18 mouse cellular contexts compared by ENCODE assay signal in the genomic region with DNA sequence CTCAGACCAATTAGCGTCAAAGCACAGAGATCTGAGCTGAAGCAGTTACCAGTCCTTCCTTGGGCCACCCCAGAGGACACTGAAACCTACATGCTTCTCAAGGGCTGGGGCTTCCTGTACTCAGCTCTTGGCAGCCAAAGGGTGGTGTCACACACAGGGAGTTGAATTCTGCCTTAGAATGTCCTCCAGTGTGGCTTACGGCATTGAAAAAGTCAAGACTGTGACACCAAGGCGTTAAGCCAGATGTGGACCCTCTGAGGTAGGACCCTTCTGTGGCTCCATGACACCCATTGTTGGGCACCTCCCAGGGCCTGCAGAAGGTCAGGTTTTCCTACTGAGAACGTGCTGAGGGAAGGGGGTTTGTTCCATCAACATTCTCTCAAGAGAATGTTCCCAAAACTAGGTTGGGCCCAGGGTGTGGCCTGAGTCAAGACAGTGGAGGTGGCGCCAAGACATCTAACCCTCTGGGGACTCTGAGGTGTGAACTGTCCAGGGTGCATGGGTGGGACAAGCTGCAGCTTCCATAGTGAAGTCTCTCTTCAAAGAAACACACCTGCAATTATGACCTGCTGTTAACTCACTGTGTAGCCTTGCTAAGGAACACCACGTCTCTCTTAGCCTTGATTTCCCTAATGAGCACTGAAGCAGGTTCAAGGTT. TPM values are rescaled to one million over a fixed set of nuclear protein-coding genes. Genes with fewer than 3 reads are reported as not detected.
DNase-seq lines count a peak whose midpoint lies in the region; ATAC-seq and TF ChIP-seq lines count a peak whose summit lies in the region.
"Had no signal": no experiment of that assay in that cellular context is flagged by ENCODE, and none has a peak within 500 bp of the region (broad histone marks: within the 10 kb centered on the region; RNA-seq: fewer than 3 reads in every experiment).

No protein-coding gene starts in this region.

- no peak overlapping the region for H3K4me3 ChIP-seq in heart, embryonic 16.5 days (ENCODE audit: low read length)
- no peak overlapping the region for H3K4me3 ChIP-seq in lung, postnatal 0 days (ENCODE audit: low read depth, low read length)
- no peak overlapping the region for H3K4me3 ChIP-seq in intestine, embryonic 15.5 days (replicated peaks)
- H3K4me3 ChIP-seq in stomach, postnatal 0 days (ENCODE audit: low read depth, low read length), result no peak overlapping the region
- H3K4me3 ChIP-seq: embryonic facial prominence, embryonic 13.5 days; forebrain, embryonic 15.5 days; hindbrain, embryonic 10.5 days; liver, embryonic 15.5 days; midbrain, embryonic 13.5 days; neural tube, embryonic 12.5 days had no signal

- H3K4me1 ChIP-seq in heart, embryonic 16.5 days (ENCODE audit: control insufficient read depth, insufficient read depth, low read length), result peaks cover 50% of the 10 kb centered on the region
- H3K4me1 ChIP-seq in lung, postnatal 0 days (ENCODE audit: insufficient read depth, low read depth, low read length), result peaks cover 34% of the 10 kb centered on the region
- H3K4me1 ChIP-seq in intestine, embryonic 15.5 days (replicated peaks), result 0 out of 2 replicates have a peak, but pooled peaks cover 7% of the 10 kb centered on the region
- peaks cover 16% of the 10 kb centered on the region for H3K4me1 ChIP-seq in stomach, postnatal 0 days (replicated peaks; ENCODE audit: control insufficient read depth, insufficient read depth)
- H3K4me1 ChIP-seq: hindbrain, embryonic 10.5 days; midbrain, embryonic 13.5 days; neural tube, embryonic 12.5 days had no signal

- no peak for DNase-seq in heart, postnatal 4 days
- DNase-seq in lung, postnatal 0 days (ENCODE audit: low spot score), result peak; percentile 44
- DNase-seq in lung, postnatal 36 days, result no peak
- DNase-seq in stomach, postnatal 0 days (ENCODE audit: low spot score), result peak; percentile 45
- DNase-seq: cerebellum, adult 11-12 months; cerebellum, postnatal 14 days; right cerebral cortex, postnatal 4 days had no signal

- H3K9me3 ChIP-seq in heart, embryonic 16.5 days (replicated peaks; ENCODE audit: control insufficient read depth, low read length), result no peaks in the 10 kb centered on the region
- no peaks in the 10 kb centered on the region for H3K9me3 ChIP-seq in lung, postnatal 0 days (ENCODE audit: low read length)
- H3K9me3 ChIP-seq in intestine, embryonic 15.5 days, result no peaks in the 10 kb centered on the region
- no peaks in the 10 kb centered on the region for H3K9me3 ChIP-seq in stomach, postnatal 0 days (ENCODE audit: control insufficient read depth, low read length)
- H3K9me3 ChIP-seq: embryonic facial prominence, embryonic 13.5 days; forebrain, embryonic 15.5 days; hindbrain, embryonic 10.5 days; liver, embryonic 15.5 days; midbrain, embryonic 13.5 days; neural tube, embryonic 12.5 days had no signal

- 84% methylated on average over 6 of the region's 6 CpGs for WGBS in heart, embryonic 16.5 days
- WGBS in lung, postnatal 0 days, result 68% methylated on average over 6 of the region's 6 CpGs
- 83% methylated on average over 6 of the region's 6 CpGs for WGBS in intestine, embryonic 15.5 days
- 72% methylated on average over 6 of the region's 6 CpGs for WGBS in stomach, postnatal 0 days

- H3K36me3 ChIP-seq in heart, embryonic 16.5 days (ENCODE audit: control insufficient read depth, insufficient read depth), result no peaks in the 10 kb centered on the region
- no peaks in the 10 kb centered on the region for H3K36me3 ChIP-seq in lung, postnatal 0 days (ENCODE audit: insufficient read depth, low read length)
- no peaks in the 10 kb centered on the region for H3K36me3 ChIP-seq in intestine, embryonic 15.5 days
- H3K36me3 ChIP-seq in stomach, postnatal 0 days (ENCODE audit: control insufficient read depth, insufficient read depth, low read length), result no peaks in the 10 kb centered on the region
- H3K36me3 ChIP-seq: embryonic facial prominence, embryonic 13.5 days; forebrain, embryonic 15.5 days; hindbrain, embryonic 10.5 days; liver, embryonic 15.5 days; midbrain, embryonic 13.5 days; neural tube, embryonic 12.5 days had no signal

- peak; percentile 18; the same call in 1 of the 2 replicates for TF ChIP-seq EP300 in lung, postnatal 0 days (IDR thresholded peaks at IDR 0.05)
- no peak for TF ChIP-seq EP300 in stomach, postnatal 0 days (optimal IDR thresholded peaks at IDR 0.05)

- H3K27me3 ChIP-seq in heart, embryonic 16.5 days (ENCODE audit: control insufficient read depth, insufficient read depth, low read length), result no peaks in the 10 kb centered on the region
- no peaks in the 10 kb centered on the region for H3K27me3 ChIP-seq in lung, postnatal 0 days (replicated peaks; ENCODE audit: insufficient read depth, low read length)
- no peaks in the 10 kb centered on the region for H3K27me3 ChIP-seq in intestine, embryonic 15.5 days (replicated peaks)
- H3K27me3 ChIP-seq in stomach, postnatal 0 days (ENCODE audit: control insufficient read depth, insufficient read depth, low read length), result no peaks in the 10 kb centered on the region
- H3K27me3 ChIP-seq: embryonic facial prominence, embryonic 13.5 days; forebrain, embryonic 15.5 days; liver, embryonic 15.5 days; midbrain, embryonic 13.5 days; neural tube, embryonic 12.5 days had no signal

- H3K4me2 ChIP-seq in heart, embryonic 16.5 days (ENCODE audit: low read depth, low read length), result no peak overlapping the region
- H3K4me2 ChIP-seq in lung, postnatal 0 days (replicated peaks; ENCODE audit: low read depth, low read length), result no peak overlapping the region
- no peak overlapping the region for H3K4me2 ChIP-seq in intestine, embryonic 15.5 days (replicated peaks)
- no peak overlapping the region for H3K4me2 ChIP-seq in stomach, postnatal 0 days (replicated peaks; ENCODE audit: low read depth)
- H3K4me2 ChIP-seq: embryonic facial prominence, embryonic 13.5 days; forebrain, embryonic 15.5 days; liver, embryonic 15.5 days; midbrain, embryonic 13.5 days; neural tube, embryonic 12.5 days had no signal

- H3K9ac ChIP-seq in heart, embryonic 16.5 days (ENCODE audit: low read length), result no peak overlapping the region
- H3K9ac ChIP-seq in lung, postnatal 0 days (replicated peaks; ENCODE audit: low read depth), result no peak overlapping the region
- no peak overlapping the region for H3K9ac ChIP-seq in intestine, embryonic 15.5 days
- no peak overlapping the region for H3K9ac ChIP-seq in stomach, postnatal 0 days (ENCODE audit: low read length)
- H3K9ac ChIP-seq: embryonic facial prominence, embryonic 13.5 days; forebrain, embryonic 15.5 days; liver, embryonic 15.5 days; midbrain, embryonic 13.5 days; neural tube, embryonic 12.5 days had no signal

- no peak for TF ChIP-seq CTCF in lung, postnatal 0 days (IDR thresholded peaks at IDR 0.05)
- no peak for TF ChIP-seq CTCF in stomach, postnatal 0 days (IDR thresholded peaks at IDR 0.05; ENCODE audit: low read depth)

- ATAC-seq in heart, embryonic 16.5 days (replicated peaks; ENCODE audit: extremely low read depth, insufficient read depth, low FRiP score), result no peak
- no peak for ATAC-seq in lung, postnatal 0 days
- no peak for ATAC-seq in intestine, embryonic 15.5 days
- no peak for ATAC-seq in stomach, postnatal 0 days (ENCODE audit: low FRiP score, low TSS enrichment)
- ATAC-seq in erythroid progenitor cell, adult 5-6 weeks (replicated peaks; ENCODE audit: low FRiP score, poor library complexity, severe bottlenecking), result no peak
- ATAC-seq: forebrain, embryonic 15.5 days; midbrain, embryonic 13.5 days had no signal

- H3K27ac ChIP-seq in heart, embryonic 16.5 days (ENCODE audit: low read length), result peak overlapping the region; percentile 90
- peak overlapping the region; percentile 93 for H3K27ac ChIP-seq in lung, postnatal 0 days (ENCODE audit: low read length)
- 0 out of 2 replicates have a peak overlapping the region, but pooled peaks have one; percentile 70 for H3K27ac ChIP-seq in intestine, embryonic 15.5 days
- H3K27ac ChIP-seq in stomach, postnatal 0 days (replicated peaks), result peak overlapping the region; percentile 95
- H3K27ac ChIP-seq: embryonic facial prominence, embryonic 13.5 days; forebrain, embryonic 15.5 days; hindbrain, embryonic 10.5 days; liver, embryonic 15.5 days; midbrain, embryonic 13.5 days; neural tube, embryonic 12.5 days had no signal

RNA-seq across cellular contexts. Expression of a gene that starts 24.3 kb away (rescaled TPM):
- polyA plus RNA-seq in heart, embryonic 16.5 days (2015; fragmentation: Nextera tagmentation; extraction: Ambion mirVana), result 107 and 120 TPM in 2 replicates
- total RNA-seq in heart, postnatal 4 days (2021), result 10 to 100 TPM; 56.6 to 66.4 TPM
- 179 and 217 TPM in 2 replicates for polyA plus RNA-seq in lung, postnatal 0 days (2015; fragmentation: Nextera tagmentation; extraction: Ambion mirVana)
- polyA plus RNA-seq in intestine, embryonic 15.5 days (2015; fragmentation: Nextera tagmentation; extraction: Ambion mirVana), result 115 and 138 TPM in 2 replicates
- 224 and 255 TPM in 2 replicates for polyA plus RNA-seq in stomach, postnatal 0 days (2015; fragmentation: Nextera tagmentation; extraction: Ambion mirVana)
- total RNA-seq in erythroid progenitor cell, adult 5-6 weeks (2015; ENCODE audit: low replicate concordance), result 54.1 and 64.2 TPM in 2 replicates
- total RNA-seq in erythroid progenitor cell, adult 5-6 weeks (2017; ENCODE audit: low replicate concordance), result 27.3 and 59.2 TPM in 2 replicates

RNA-seq across cellular contexts. Expression of a gene that starts 32.9 kb away (rescaled TPM):
- polyA plus RNA-seq in heart, embryonic 16.5 days (2015; fragmentation: Nextera tagmentation; extraction: Ambion mirVana), result not detected in 2 replicates
- under 1 TPM in 1 of 2 experiments, not detected in 1; 0.11 TPM for total RNA-seq in heart, postnatal 4 days (2021)
- 0.11 and 0.12 TPM in 2 replicates for polyA plus RNA-seq in lung, postnatal 0 days (2015; fragmentation: Nextera tagmentation; extraction: Ambion mirVana)
- polyA plus RNA-seq in intestine, embryonic 15.5 days (2015; fragmentation: Nextera tagmentation; extraction: Ambion mirVana), result 0.06 and 0.10 TPM in 2 replicates
- polyA plus RNA-seq in stomach, postnatal 0 days (2015; fragmentation: Nextera tagmentation; extraction: Ambion mirVana), result 0.10 and 0.22 TPM in 2 replicates
- total RNA-seq in erythroid progenitor cell, adult 5-6 weeks (2015; ENCODE audit: low replicate concordance), result 0.84 and 4.0 TPM in 2 replicates
- 0.90 TPM in 1 of 2 replicates, not detected in the other for total RNA-seq in erythroid progenitor cell, adult 5-6 weeks (2017; ENCODE audit: low replicate concordance)
- polyA plus RNA-seq: adrenal gland, adult 2 months; C2C12; forebrain, embryonic 15.5 days had no signal

Comparison
In these comparisons a context has a peak if more than half of its experiments do, and no peak if none do; other contexts are left out.
1. DNase-seq: peak in lung, postnatal 0 days (single experiment) and stomach, postnatal 0 days (single experiment); none in heart, postnatal 4 days (single experiment) and lung, postnatal 36 days (single experiment).
2. Peak in every context shown above with its lines, with median percentiles within 50 percentile points of each other: H3K27ac ChIP-seq.